Mouse (Mus musculus): ENCODE measurements at regions not wholly inside any gene's neighbourhood (a gene's known extent, or its start where the extent isn't known, plus 50 kb on each side); places are given as distances from the start of the nearest gene placed in this dataset.

DNA sequence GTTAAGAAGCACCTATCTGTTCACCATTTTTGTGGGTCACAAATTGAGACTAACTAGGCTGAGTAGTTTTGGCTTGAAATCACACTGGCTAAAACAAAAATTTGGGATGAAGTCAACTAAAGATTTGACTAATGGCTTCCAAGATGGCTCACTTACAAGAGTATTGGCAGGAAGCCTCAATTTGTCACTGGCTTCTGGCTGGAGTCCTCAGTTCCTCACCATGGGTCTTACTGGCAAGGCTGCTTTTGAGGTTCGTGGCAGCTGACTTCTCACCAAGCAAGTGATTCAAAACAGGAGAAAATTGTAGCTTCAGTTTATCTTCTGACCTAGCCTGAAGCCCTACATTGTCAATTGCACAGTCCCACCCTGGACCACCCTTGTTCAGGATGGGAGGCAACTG is 250.0 kb upstream of the Nbea start:
- no peak for ATAC-seq (ENCODE audit: low TSS enrichment)

DNA sequence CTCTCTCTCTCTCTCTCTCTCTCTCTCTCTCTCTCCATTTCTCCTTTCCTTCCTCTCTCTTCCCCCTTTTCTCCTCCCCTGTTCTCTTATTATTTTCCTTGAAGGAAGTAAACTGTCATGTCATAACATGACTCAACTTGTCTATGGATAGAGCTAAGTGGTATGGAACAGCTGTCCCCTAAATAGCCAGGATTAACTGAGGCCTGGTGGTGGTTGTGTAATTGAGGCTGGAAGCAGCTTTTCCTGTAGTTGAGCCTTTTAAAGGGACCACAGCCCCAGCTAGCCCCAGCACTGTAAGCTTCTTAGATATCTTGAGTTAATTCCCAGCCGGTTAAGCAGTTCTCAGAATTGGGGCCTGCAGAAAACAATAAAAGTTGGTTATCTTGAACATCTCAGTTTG is 243.7 kb upstream of the Nbea start:
- no peak for ATAC-seq (ENCODE audit: low TSS enrichment)

DNA sequence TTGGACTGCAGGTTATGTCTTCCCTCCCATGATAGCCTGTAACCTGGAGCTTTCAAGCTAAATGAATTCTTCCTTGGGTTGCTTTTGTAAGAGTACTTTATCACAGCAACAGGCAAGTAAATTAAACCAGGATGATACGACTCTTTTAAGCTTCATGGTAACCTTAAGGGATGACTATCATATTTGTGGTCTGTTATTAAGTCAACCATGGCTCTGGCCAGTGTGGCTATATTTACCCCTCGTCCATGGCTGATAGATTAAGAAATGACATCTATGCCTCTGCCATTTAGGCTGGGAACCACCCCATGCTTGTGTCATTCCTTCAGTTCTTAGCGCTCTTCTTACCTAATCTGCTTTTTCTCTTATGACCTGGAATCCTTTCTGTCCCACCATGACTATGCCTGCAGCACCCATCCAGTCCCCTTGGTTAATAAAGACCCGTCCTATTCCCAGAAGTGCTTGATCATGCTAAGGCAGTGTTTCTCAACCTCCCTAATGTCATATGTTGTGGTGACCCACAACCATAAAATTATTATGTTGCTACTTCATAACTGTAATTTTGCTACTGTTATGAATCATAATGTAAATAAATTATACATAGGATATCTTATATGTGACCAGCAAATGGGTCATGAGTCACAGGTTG is 214.5 kb upstream of the Nbea start:
- no peak for ATAC-seq (ENCODE audit: low TSS enrichment)

DNA sequence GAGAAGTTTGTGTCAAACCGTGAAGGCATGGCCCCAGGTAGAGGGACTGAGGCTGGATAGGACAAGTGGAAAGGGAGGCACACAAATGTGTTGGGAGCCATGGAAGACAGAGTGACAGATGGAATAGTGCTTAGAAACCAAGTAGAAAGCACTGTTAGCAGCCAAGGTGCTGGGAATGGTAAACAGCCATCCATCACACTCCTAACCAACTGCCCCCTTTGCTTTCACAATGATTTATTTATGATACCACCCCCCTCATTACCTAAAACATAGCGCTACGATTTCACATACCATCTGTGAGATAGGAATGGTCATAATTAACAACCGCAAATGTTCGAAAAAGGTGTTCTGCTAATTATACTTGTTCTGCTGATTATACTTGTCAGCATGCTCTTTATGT is 209.6 kb upstream of the Nbea start:
- no peak for ATAC-seq (ENCODE audit: low TSS enrichment)

DNA sequence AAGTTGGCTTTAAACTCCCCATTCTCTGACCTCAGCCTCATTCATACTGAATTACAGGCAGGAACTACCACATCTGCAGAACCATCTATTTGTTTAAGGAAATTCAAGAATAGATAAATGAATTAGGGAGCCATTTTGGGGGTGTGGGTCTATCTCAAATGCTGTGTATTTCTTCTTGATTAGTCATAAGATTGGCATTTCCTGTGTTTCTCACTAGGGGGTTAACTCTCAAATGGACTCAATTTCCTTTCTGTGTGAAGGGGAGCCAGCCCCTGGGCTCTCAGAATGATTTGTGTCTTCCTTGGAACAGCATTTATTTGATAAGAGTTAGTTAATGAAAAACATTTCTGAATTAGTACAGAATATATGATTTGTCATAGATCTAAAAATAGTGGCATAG is 196.8 kb upstream of the Nbea start:
- no peak for ATAC-seq (ENCODE audit: low TSS enrichment)

DNA sequence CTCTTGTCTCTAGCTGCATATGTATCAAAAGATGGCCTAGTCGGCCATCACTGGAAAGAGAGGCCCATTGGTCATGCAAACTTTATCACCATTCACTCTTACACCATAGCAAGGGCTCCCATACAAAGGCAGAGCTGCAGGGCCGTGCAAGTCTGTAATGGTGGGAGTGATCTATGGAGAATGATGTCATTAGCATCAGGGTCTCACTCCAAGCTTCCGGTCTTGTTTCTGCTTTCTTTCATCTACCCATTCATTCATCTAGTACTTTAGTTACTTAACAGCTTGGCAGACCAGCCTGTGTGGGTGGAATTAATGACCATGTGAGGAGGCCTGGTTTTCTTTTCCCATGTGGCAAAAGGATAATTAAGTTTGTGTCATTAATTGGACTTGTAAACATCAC is 196.0 kb upstream of the Nbea start:
- ATAC-seq (ENCODE audit: low TSS enrichment), result 0 out of 2 replicates have a peak, but pooled peaks have one; percentile 31

DNA sequence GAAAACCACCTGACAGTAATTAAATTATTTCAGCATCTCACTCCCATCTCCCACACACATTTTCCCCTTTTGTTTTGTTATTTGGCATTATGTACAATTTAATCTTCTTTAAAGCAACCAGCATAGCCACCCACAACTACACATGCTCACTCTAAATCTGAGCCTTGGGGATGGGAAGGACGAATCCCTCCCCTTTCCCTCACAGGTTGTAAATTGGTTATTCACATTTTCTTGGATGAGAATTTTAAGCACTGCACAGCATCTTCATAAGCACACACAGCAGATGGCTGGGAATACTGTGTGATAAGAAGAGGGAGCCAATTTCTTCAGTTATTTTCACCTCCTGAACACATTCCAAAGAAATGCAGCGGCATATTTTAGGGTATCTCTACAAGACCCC is 179.0 kb upstream of the Nbea start:
- peak; percentile 99 for ATAC-seq (ENCODE audit: low TSS enrichment)

DNA sequence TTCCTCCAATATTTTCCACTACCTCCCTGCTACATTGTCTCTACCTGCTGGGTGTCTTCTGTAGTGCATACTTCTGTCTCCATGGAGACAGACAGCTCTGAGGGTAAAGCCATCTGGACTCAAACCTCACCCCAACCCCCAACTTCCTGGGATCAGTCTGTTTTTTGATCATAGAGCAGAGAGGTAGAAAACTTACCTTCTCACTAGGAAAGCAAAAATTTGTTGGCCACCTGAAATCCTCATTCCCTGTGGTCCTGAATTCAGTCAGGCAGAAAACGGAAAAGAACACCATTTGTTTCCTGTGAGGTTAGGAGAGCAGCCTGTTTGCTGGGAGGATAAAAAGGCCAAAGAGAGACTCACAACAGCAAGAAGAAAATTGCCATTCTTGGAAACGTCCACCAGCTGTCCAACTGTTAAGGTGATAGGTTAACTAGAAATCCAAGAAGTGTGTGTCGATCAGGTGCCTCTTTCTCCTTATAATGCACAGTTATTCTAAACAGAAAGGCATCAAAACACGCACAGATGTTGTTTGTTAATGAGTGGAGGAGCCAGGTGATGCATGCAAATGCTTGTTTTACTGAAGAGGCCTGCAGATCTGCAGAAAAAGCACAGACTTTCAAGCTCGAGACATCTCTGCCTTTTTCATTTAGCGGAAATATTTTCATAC is 173.7 kb upstream of the Nbea start:
- ATAC-seq (ENCODE audit: low TSS enrichment), result peak; percentile 84

DNA sequence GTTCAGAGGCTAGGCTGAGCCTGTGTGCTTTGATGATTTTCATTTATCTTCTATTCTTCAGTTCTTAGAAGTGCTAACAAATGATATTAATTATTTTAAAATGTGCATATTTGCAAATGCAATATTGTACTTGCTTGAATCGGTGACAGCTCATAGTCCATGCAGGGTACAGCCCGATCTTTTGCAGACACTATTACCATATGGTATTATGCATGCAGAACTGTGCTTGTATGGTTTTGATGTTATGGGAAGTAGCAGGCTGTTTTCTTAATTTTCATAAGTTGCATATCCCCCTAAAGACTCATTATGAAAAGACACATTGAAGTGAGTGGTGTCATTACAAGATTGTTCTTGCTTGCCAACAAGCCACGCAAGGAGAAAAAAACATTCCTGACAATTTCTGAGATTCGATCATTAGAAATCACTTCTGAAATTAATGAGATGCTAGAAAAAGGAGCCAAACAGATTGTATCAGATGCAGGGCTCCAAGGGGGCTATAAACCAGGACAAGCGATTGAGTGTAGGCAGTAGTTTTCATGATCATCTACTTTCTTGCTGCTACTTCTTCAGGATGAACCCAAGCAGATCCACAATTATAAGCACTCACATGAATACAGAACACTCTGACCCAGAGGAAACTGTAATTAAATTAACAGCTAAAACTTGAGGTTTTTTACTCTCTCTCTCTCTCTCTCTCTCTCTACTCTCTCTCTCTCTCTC is 172.8 kb upstream of the Nbea start:
- no peak for ATAC-seq (ENCODE audit: low TSS enrichment)

Data from frontal cortex, adult (tissue).